Mouse (Mus musculus) bone marrow, adult 2 months (tissue): ENCODE measurements around the gene Emilin2.

Source experiments
- CTCF ChIP-seq: fragments of 200-500 bp; IDR thresholded peaks from 2 replicates; pipeline ENCODE4 v1.5.1; 2011; ENCODE audit warnings: low read length, control low read depth; ENCODE audit not compliant: control insufficient read depth, insufficient read depth
- POLR2A ChIP-seq: fragments of 200-500 bp; IDR thresholded peaks from 2 replicates; pipeline ENCODE4 v1.6.1; 2011; ENCODE audit warnings: low read depth, mild to moderate bottlenecking, control low read depth, low read length, borderline replicate concordance; ENCODE audit not compliant: control insufficient read depth

DNA sequence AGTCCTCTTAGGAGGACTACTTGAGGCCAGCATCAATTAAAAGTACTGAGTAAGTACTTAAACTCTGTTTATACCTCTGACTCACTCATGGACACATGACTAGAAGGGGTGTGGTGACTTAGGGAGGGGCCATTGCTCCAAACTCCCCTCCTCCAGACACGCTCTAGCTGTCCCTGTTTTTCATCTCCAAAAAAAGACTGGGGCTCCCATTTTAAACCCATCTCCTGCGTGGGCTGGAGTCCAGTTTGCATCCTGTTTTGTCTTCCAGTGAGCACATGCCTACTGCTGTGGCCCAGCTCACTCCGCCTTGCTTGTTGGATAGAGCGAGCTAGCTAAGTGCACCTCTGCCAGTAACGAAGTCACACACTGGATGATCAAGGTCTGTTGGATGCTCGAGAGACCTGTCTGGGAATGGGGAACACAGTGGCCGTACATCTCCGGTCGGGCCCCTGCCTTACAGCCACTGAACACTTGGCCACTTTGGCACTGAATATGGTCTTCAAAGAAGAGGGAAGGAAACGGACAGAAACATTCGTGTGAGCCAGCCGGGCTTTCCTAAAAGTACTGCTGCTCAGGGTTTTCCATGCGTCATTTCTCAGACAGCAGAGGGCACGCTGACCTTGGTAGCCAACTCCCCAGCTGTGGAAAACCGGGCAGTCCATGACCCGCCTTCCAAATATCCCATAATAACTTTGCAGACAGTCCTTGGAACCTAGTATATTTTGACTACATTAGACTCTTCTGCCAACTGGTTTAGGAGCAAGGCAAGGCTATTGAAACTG, 60.8 kb downstream of the Emilin2 start:
- TF ChIP-seq POLR2A: no peak
- TF ChIP-seq CTCF: no peak
